Mouse (Mus musculus): ENCODE results near the gene Syngr1. TPM values are rescaled to one million over a fixed set of nuclear protein-coding genes. Genes with fewer than 3 reads are reported as not detected.

The Syngr1 gene
- total and polyA plus RNA-seq, 3 experiments = 9.7 to 14.8 (median 11.3) TPM

DNA sequence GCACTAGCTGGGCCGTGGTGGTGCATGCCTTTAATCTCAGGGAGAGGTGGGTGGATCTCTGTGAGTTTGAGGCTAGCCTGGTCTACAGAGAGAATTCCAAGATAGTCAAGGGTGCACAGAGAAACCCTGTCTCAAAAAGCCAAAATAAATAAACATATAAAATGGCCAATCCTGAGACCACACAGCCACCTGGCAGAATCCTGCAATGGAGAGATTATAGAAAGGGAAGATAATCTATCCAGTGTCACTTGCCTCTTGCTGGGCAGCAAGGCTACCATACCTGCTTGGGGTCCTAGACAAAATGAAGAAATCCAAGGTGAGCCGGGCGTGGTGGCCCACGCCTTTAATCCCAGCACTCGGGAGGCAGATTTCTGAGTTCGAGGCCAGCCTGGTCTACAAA, 38.8 kb downstream of the Syngr1 start:
- no peak overlapping the region for H3K4me3 ChIP-seq (replicated peaks in 1 of 3; ENCODE audit: low read depth in 2 of 3, low read length in 2 of 3, poor library complexity in 1 of 3)
- DNase-seq (ENCODE audit: extremely low read depth) = no peak
- TF ChIP-seq RCOR1 (conservative IDR thresholded peaks at IDR 0.05; ENCODE audit: low read depth, low read length) (no peak), MYC (IDR thresholded peaks at IDR 0.05; ENCODE audit: low read depth, low read length) (no peak), SIN3A (IDR thresholded peaks at IDR 0.05; ENCODE audit: low read length) (no peak), MAZ (IDR thresholded peaks at IDR 0.05; ENCODE audit: low read depth, low read length) (no peak), MXI1 (IDR thresholded peaks at IDR 0.05; ENCODE audit: low read depth, low read length) (no peak), ZC3H11A (IDR thresholded peaks at IDR 0.05; ENCODE audit: low read depth, low read length) (no peak)
- peaks cover 6 to 13% of the 10 kb centered on the region in 2 experiments for H3K4me1 ChIP-seq (ENCODE audit: control insufficient read depth in 1 of 2, insufficient read depth in 2 of 2)
- no peak overlapping the region for H3K9ac ChIP-seq (ENCODE audit: insufficient read depth, low read depth)
- H3K27ac ChIP-seq (ENCODE audit: insufficient read depth, low read depth) = no peak overlapping the region
- no peaks in the 10 kb centered on the region for H3K9me3 ChIP-seq (replicated peaks; ENCODE audit: low read length)
- no peak overlapping the region for H3K4me2 ChIP-seq (ENCODE audit: insufficient read depth, low read depth, poor library complexity, severe bottlenecking)
- H3K79me2 ChIP-seq (replicated peaks; ENCODE audit: control insufficient read depth, extremely low read depth, insufficient read depth, poor library complexity, severe bottlenecking) = peaks cover 13% of the 10 kb centered on the region; the same call in 1 of the 2 replicates
- in situ Hi-C loops (cut with MboI; ENCODE audit: low pct_ligation_motif_present, low pct_unique_long_range_greater_than_20kb, low sequenced_read_pairs) = no loop called here
- dilution Hi-C loops (cut with MboI; ENCODE audit: extremely low pct_ligation_motif_present, extremely low pct_unique_long_range_greater_than_20kb, low sequenced_read_pairs) = no loop called here
- no peaks in the 10 kb centered on the region for H3K27me3 ChIP-seq (replicated peaks)
- no peaks in the 10 kb centered on the region for H3K36me3 ChIP-seq (replicated peaks in 1 of 2; ENCODE audit: control insufficient read depth in 1 of 2, insufficient read depth in 1 of 2, low read length in 1 of 2)

DNA sequence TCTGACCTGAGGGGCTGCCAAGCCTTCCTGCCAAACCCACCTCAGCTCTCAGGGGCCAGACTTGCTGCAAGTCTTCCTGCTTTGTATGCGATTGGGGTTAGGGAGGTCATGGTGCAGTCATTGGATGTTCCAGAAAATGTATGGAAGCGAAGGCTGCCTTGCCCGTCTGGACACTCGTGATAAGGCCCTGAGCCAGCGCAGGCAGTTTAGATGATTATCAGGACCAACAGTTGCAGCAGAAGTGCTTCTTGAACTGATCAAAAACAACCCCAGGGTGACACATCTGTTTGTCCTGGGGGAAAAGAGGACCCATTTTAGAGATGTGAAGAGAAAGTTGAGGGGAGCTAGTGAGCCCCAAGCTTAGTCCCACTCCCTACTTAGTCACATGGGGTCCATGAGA, 39.6 kb downstream of the Syngr1 start:
- no peak overlapping the region for H3K4me2 ChIP-seq (ENCODE audit: insufficient read depth, low read depth, poor library complexity, severe bottlenecking)
- dilution Hi-C loops (cut with MboI; ENCODE audit: extremely low pct_ligation_motif_present, extremely low pct_unique_long_range_greater_than_20kb, low sequenced_read_pairs) = no loop called here
- in situ Hi-C loops (cut with MboI; ENCODE audit: low pct_ligation_motif_present, low pct_unique_long_range_greater_than_20kb, low sequenced_read_pairs) = no loop called here
- TF ChIP-seq TBP (conservative IDR thresholded peaks at IDR 0.05; ENCODE audit: low read depth, low read length) (no peak), IRF4 (IDR thresholded peaks at IDR 0.05; ENCODE audit: low read depth, low read length) (no peak), SIN3A (IDR thresholded peaks at IDR 0.05; ENCODE audit: low read length) (no peak), MXI1 (IDR thresholded peaks at IDR 0.05; ENCODE audit: low read depth, low read length) (no peak), CTCF (conservative IDR thresholded peaks at IDR 0.05 in 1 of 2, IDR thresholded peaks at IDR 0.05 in 1 of 2; ENCODE audit: low read depth in 2 of 2, low read length in 2 of 2) (no peak), JUN (IDR thresholded peaks at IDR 0.05; ENCODE audit: insufficient read depth, low read depth, low read length) (no peak), RAD21 (IDR thresholded peaks at IDR 0.05; ENCODE audit: low read depth, low read length) (no peak), POLR2AphosphoS2 (IDR thresholded peaks at IDR 0.05; ENCODE audit: low read depth, low read length) (no peak), ELF1 (IDR thresholded peaks at IDR 0.05; ENCODE audit: low read depth, low read length) (no peak), UBTF (IDR thresholded peaks at IDR 0.05; ENCODE audit: low read depth, low read length) (no peak), E2F4 (IDR thresholded peaks at IDR 0.05; ENCODE audit: insufficient replicate concordance, low read depth, low read length) (no peak), MAZ (IDR thresholded peaks at IDR 0.05; ENCODE audit: low read depth, low read length) (no peak), CHD1 (IDR thresholded peaks at IDR 0.05; ENCODE audit: low read depth, low read length) (no peak), USF1 (IDR thresholded peaks at IDR 0.05; ENCODE audit: low read depth, low read length) (no peak), SMC3 (IDR thresholded peaks at IDR 0.05; ENCODE audit: low read depth, low read length) (no peak)
- H3K9me3 ChIP-seq (replicated peaks; ENCODE audit: low read length) = no peaks in the 10 kb centered on the region
- H3K27me3 ChIP-seq (replicated peaks) = no peaks in the 10 kb centered on the region
- H3K4me3 ChIP-seq (replicated peaks in 1 of 3; ENCODE audit: low read depth in 2 of 3, low read length in 2 of 3, poor library complexity in 1 of 3) = no peak overlapping the region
- no peak overlapping the region for H3K9ac ChIP-seq (ENCODE audit: insufficient read depth, low read depth)
- peaks cover 15% of the 10 kb centered on the region; the same call in 1 of the 2 replicates for H3K79me2 ChIP-seq (replicated peaks; ENCODE audit: control insufficient read depth, extremely low read depth, insufficient read depth, poor library complexity, severe bottlenecking)
- H3K4me1 ChIP-seq (ENCODE audit: control insufficient read depth in 1 of 2, insufficient read depth in 2 of 2) = peaks cover 6 to 20% of the 10 kb centered on the region in 2 experiments
- no peak for DNase-seq (ENCODE audit: extremely low read depth)
- H3K36me3 ChIP-seq (replicated peaks in 1 of 2; ENCODE audit: control insufficient read depth in 1 of 2, insufficient read depth in 1 of 2, low read length in 1 of 2) = peaks cover 0 to 2% of the 10 kb centered on the region in 2 experiments
- no peak overlapping the region for H3K27ac ChIP-seq (ENCODE audit: insufficient read depth, low read depth)
